Mouse (Mus musculus): ENCODE measurements around the gene Adam12.

Gene Adam12

GRCm38 (mm10) chr7:133933378-133933777 is 298.6 kb downstream of the Adam12 start:
- no peak for DNase-seq (ENCODE audit: low spot score)

GRCm38 (mm10) chr7:133931481-133931880 is 300.5 kb downstream of the Adam12 start:
- no peak for DNase-seq (ENCODE audit: low spot score)

GRCm38 (mm10) chr7:133928981-133929380 is 303.0 kb downstream of the Adam12 start:
- DNase-seq (ENCODE audit: low spot score) = no peak

GRCm38 (mm10) chr7:133925771-133926170 is 306.2 kb downstream of the Adam12 start:
- DNase-seq (ENCODE audit: low spot score) = no peak

GRCm38 (mm10) chr7:133923994-133924393 is 308.0 kb downstream of the Adam12 start:
- peak; percentile 12 for DNase-seq (ENCODE audit: low spot score)

- DNase-seq (ENCODE audit: low spot score) = no peak
Measured at GRCm38 (mm10) chr7:133921291-133921690, 310.7 kb downstream of the Adam12 start.

GRCm38 (mm10) chr7:133920724-133921123 is 311.2 kb downstream of the Adam12 start:
- DNase-seq (ENCODE audit: low spot score) = no peak

GRCm38 (mm10) chr7:133919918-133920317 is 312.0 kb downstream of the Adam12 start:
- peak; percentile 73 for DNase-seq (ENCODE audit: low spot score)

- DNase-seq (ENCODE audit: low spot score) = no peak
Measured at GRCm38 (mm10) chr7:133919306-133919705, 312.6 kb downstream of the Adam12 start.

GRCm38 (mm10) chr7:133916230-133916629 is 315.7 kb downstream of the Adam12 start:
- no peak for DNase-seq (ENCODE audit: low spot score)

- no peak for DNase-seq (ENCODE audit: low spot score)
Measured at GRCm38 (mm10) chr7:133911881-133912280, 320.1 kb downstream of the Adam12 start.

- no peak for DNase-seq (ENCODE audit: low spot score)
Measured at GRCm38 (mm10) chr7:133909833-133910375, 322.0 kb downstream of the Adam12 start.

GRCm38 (mm10) chr7:133908966-133909365 is 323.0 kb downstream of the Adam12 start:
- DNase-seq (ENCODE audit: low spot score) = no peak

- no peak for DNase-seq (ENCODE audit: low spot score)
Measured at GRCm38 (mm10) chr7:133899391-133899790, 332.6 kb downstream of the Adam12 start.

- DNase-seq (ENCODE audit: low spot score) = no peak
Measured at GRCm38 (mm10) chr7:133891796-133892195, 340.1 kb downstream of the Adam12 start.

- peak; percentile 4 for DNase-seq (ENCODE audit: low spot score)
Measured at GRCm38 (mm10) chr7:133891298-133891697, 340.6 kb downstream of the Adam12 start.

- no peak for DNase-seq (ENCODE audit: low spot score)
Measured at GRCm38 (mm10) chr7:133889986-133890385, 342.0 kb downstream of the Adam12 start.

GRCm38 (mm10) chr7:133888926-133889920 is 342.7 kb downstream of the Adam12 start:
- no peak for DNase-seq (ENCODE audit: low spot score)

GRCm38 (mm10) chr7:133884759-133885431 is 347.1 kb downstream of the Adam12 start:
- DNase-seq (ENCODE audit: low spot score) = peak; percentile 69

GRCm38 (mm10) chr7:133879761-133880160 is 352.2 kb downstream of the Adam12 start:
- DNase-seq (ENCODE audit: low spot score) = no peak

- no peak for DNase-seq (ENCODE audit: low spot score)
Measured at GRCm38 (mm10) chr7:133876646-133877342, 355.2 kb downstream of the Adam12 start.

GRCm38 (mm10) chr7:133876139-133876538 is 355.8 kb downstream of the Adam12 start:
- DNase-seq (ENCODE audit: low spot score) = no peak

Measured in lung, postnatal 25 days (tissue).